Mouse (Mus musculus): ENCODE results near the gene Btf3.

DNA sequence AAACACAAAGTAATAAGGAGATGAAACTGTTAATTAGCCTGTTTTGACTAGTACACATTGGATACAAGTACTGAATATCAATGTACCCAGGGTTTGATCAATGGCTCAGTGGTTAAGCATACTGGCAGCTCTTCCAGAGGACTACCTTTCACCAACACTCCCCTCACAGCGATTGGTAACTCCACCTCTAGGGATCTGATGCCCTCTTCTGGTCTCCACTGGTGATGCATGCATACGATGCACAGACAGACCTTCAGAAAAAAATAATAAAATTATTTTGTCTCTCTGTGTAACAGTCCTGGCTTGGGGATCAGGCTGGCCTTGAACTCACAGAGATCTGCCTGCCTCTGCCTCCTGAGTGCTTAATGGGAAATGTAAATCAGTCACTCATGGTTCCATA is 15.3 kb upstream of the Btf3 start:
- TF ChIP-seq CTCF (conservative IDR thresholded peaks at IDR 0.05; ENCODE audit: low read length), result no peak
- TF ChIP-seq NANOG (IDR thresholded peaks at IDR 0.05; ENCODE audit: borderline replicate concordance, low read length), result no peak

Data from E14TG2a.4 (cell line).